Mouse (Mus musculus): ENCODE measurements around the gene Opn3. TPM values are rescaled to one million over a fixed set of nuclear protein-coding genes. Genes with fewer than 3 reads are reported as not detected.
A peak's percentile ranks its signal among the peaks of the same experiment; 100 is the strongest.

The Opn3 gene
- polyA plus RNA-seq, 1 experiment = 7.6 TPM

- TF ChIP-seq POLR2A (IDR thresholded peaks at IDR 0.05; ENCODE audit: borderline replicate concordance, low read depth, low read length) (no peak), CTCF (IDR thresholded peaks at IDR 0.05; ENCODE audit: low read depth, low read length) (no peak)
- H3K27ac ChIP-seq (ENCODE audit: insufficient read depth, low read depth, low read length) = no peak overlapping the region
- peak overlapping the region; percentile 80 for H3K4me3 ChIP-seq (ENCODE audit: insufficient read depth, low read length)
- H3K4me1 ChIP-seq (ENCODE audit: control insufficient read depth, insufficient read depth, low read length) = peaks cover 3% of the 10 kb centered on the region; the same call in 1 of the 2 replicates
Observed at GRCm38 (mm10) chr1:175693429-175693960, 919 bp upstream of the Opn3 start.

GRCm38 (mm10) chr1:175692997-175693361 is 403 bp upstream of the Opn3 start:
- Histone ChIP-seq H3K4me3 (ENCODE audit: insufficient read depth, low read length) (peak overlapping the region; percentile 80), H3K27ac (ENCODE audit: insufficient read depth, low read depth, low read length) (no peak overlapping the region), H3K4me1 (ENCODE audit: control insufficient read depth, insufficient read depth, low read length) (peaks cover 3% of the 10 kb centered on the region; the same call in 1 of the 2 replicates)
- TF ChIP-seq POLR2A (IDR thresholded peaks at IDR 0.05; ENCODE audit: borderline replicate concordance, low read depth, low read length) = no peak
- TF ChIP-seq CTCF (IDR thresholded peaks at IDR 0.05; ENCODE audit: low read depth, low read length) = no peak

GRCm38 (mm10) chr1:175691686-175692245 is 810 bp downstream of the Opn3 start:
- Histone ChIP-seq H3K27ac (ENCODE audit: insufficient read depth, low read depth, low read length) (no peak overlapping the region), H3K4me3 (ENCODE audit: insufficient read depth, low read length) (peak overlapping the region; percentile 91), H3K4me1 (ENCODE audit: control insufficient read depth, insufficient read depth, low read length) (peaks cover 3% of the 10 kb centered on the region; the same call in 1 of the 2 replicates)
- TF ChIP-seq POLR2A (IDR thresholded peaks at IDR 0.05; ENCODE audit: borderline replicate concordance, low read depth, low read length) (no peak), CTCF (IDR thresholded peaks at IDR 0.05; ENCODE audit: low read depth, low read length) (no peak)

- no peaks in the 10 kb centered on the region for H3K4me1 ChIP-seq (ENCODE audit: control insufficient read depth, insufficient read depth, low read length)
- no peak overlapping the region for H3K4me3 ChIP-seq (ENCODE audit: insufficient read depth, low read length)
- no peak for TF ChIP-seq POLR2A (IDR thresholded peaks at IDR 0.05; ENCODE audit: borderline replicate concordance, low read depth, low read length)
- no peak for TF ChIP-seq CTCF (IDR thresholded peaks at IDR 0.05; ENCODE audit: low read depth, low read length)
- no peak overlapping the region for H3K27ac ChIP-seq (ENCODE audit: insufficient read depth, low read depth, low read length)
Observed at GRCm38 (mm10) chr1:175680995-175681394, 11.6 kb downstream of the Opn3 start.

GRCm38 (mm10) chr1:175677459-175677858 is 15.1 kb downstream of the Opn3 start:
- Histone ChIP-seq H3K4me3 (ENCODE audit: insufficient read depth, low read length) (no peak overlapping the region), H3K4me1 (ENCODE audit: control insufficient read depth, insufficient read depth, low read length) (no peaks in the 10 kb centered on the region), H3K27ac (ENCODE audit: insufficient read depth, low read depth, low read length) (no peak overlapping the region)
- no peak for TF ChIP-seq CTCF (IDR thresholded peaks at IDR 0.05; ENCODE audit: low read depth, low read length)
- TF ChIP-seq POLR2A (IDR thresholded peaks at IDR 0.05; ENCODE audit: borderline replicate concordance, low read depth, low read length) = no peak

- Histone ChIP-seq H3K27ac (ENCODE audit: insufficient read depth, low read depth, low read length) (no peak overlapping the region), H3K4me3 (ENCODE audit: insufficient read depth, low read length) (no peak overlapping the region), H3K4me1 (ENCODE audit: control insufficient read depth, insufficient read depth, low read length) (no peaks in the 10 kb centered on the region)
- TF ChIP-seq CTCF (IDR thresholded peaks at IDR 0.05; ENCODE audit: low read depth, low read length) (no peak), POLR2A (IDR thresholded peaks at IDR 0.05; ENCODE audit: borderline replicate concordance, low read depth, low read length) (no peak)
Observed at GRCm38 (mm10) chr1:175675116-175675515, 17.5 kb downstream of the Opn3 start.

GRCm38 (mm10) chr1:175673563-175674325 is 18.8 kb downstream of the Opn3 start:
- Histone ChIP-seq H3K27ac (ENCODE audit: insufficient read depth, low read depth, low read length) (no peak overlapping the region), H3K4me3 (ENCODE audit: insufficient read depth, low read length) (no peak overlapping the region), H3K4me1 (ENCODE audit: control insufficient read depth, insufficient read depth, low read length) (no peaks in the 10 kb centered on the region)
- no peak for TF ChIP-seq CTCF (IDR thresholded peaks at IDR 0.05; ENCODE audit: low read depth, low read length)
- no peak for TF ChIP-seq POLR2A (IDR thresholded peaks at IDR 0.05; ENCODE audit: borderline replicate concordance, low read depth, low read length)

- no peak for TF ChIP-seq POLR2A (IDR thresholded peaks at IDR 0.05; ENCODE audit: borderline replicate concordance, low read depth, low read length)
- TF ChIP-seq CTCF (IDR thresholded peaks at IDR 0.05; ENCODE audit: low read depth, low read length) = no peak
- Histone ChIP-seq H3K4me1 (ENCODE audit: control insufficient read depth, insufficient read depth, low read length) (no peaks in the 10 kb centered on the region), H3K4me3 (ENCODE audit: insufficient read depth, low read length) (no peak overlapping the region), H3K27ac (ENCODE audit: insufficient read depth, low read depth, low read length) (no peak overlapping the region)
Observed at GRCm38 (mm10) chr1:175671626-175672025, 20.9 kb downstream of the Opn3 start.

GRCm38 (mm10) chr1:175670042-175670441 is 22.5 kb downstream of the Opn3 start:
- Histone ChIP-seq H3K27ac (ENCODE audit: insufficient read depth, low read depth, low read length) (no peak overlapping the region), H3K4me3 (ENCODE audit: insufficient read depth, low read length) (no peak overlapping the region), H3K4me1 (ENCODE audit: control insufficient read depth, insufficient read depth, low read length) (no peaks in the 10 kb centered on the region)
- no peak for TF ChIP-seq CTCF (IDR thresholded peaks at IDR 0.05; ENCODE audit: low read depth, low read length)

GRCm38 (mm10) chr1:175669456-175669855 is 23.1 kb downstream of the Opn3 start:
- H3K4me1 ChIP-seq (ENCODE audit: control insufficient read depth, insufficient read depth, low read length) = no peaks in the 10 kb centered on the region
- no peak overlapping the region for H3K27ac ChIP-seq (ENCODE audit: insufficient read depth, low read depth, low read length)
- no peak overlapping the region for H3K4me3 ChIP-seq (ENCODE audit: insufficient read depth, low read length)
- TF ChIP-seq POLR2A (IDR thresholded peaks at IDR 0.05; ENCODE audit: borderline replicate concordance, low read depth, low read length) = no peak
- TF ChIP-seq CTCF (IDR thresholded peaks at IDR 0.05; ENCODE audit: low read depth, low read length) = no peak

All from bone marrow macrophage, adult 2 months (primary cell).